Mouse (Mus musculus): ENCODE data around the gene Chat.
A peak's percentile ranks its signal among the peaks of the same experiment; 100 is the strongest.

Gene Chat

DNA sequence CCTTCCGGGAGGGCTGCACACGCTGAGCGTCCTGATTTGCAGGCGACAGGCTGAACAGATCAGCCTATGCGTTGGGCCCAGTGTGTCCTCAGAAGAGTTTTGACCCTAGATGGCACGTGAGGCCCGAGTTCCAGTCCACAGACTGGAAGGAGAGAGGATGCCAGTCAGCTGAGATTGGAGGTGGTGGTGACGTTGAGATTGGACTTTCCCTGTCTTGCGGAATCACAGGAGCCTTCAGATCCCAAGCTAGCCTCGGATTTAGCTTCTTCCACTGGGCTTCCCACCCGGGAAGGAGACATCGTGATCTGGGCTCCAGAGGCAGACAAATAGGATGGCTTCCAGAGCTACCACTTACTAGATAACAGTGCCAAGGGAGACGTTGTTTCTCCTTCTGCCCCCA, at the start of gene Chat:
TSS of gene Chat (minus strand) at position 101 of the 400 bp plus-strand sequence.
- no peak for DNase-seq (ENCODE audit: low spot score)

DNA sequence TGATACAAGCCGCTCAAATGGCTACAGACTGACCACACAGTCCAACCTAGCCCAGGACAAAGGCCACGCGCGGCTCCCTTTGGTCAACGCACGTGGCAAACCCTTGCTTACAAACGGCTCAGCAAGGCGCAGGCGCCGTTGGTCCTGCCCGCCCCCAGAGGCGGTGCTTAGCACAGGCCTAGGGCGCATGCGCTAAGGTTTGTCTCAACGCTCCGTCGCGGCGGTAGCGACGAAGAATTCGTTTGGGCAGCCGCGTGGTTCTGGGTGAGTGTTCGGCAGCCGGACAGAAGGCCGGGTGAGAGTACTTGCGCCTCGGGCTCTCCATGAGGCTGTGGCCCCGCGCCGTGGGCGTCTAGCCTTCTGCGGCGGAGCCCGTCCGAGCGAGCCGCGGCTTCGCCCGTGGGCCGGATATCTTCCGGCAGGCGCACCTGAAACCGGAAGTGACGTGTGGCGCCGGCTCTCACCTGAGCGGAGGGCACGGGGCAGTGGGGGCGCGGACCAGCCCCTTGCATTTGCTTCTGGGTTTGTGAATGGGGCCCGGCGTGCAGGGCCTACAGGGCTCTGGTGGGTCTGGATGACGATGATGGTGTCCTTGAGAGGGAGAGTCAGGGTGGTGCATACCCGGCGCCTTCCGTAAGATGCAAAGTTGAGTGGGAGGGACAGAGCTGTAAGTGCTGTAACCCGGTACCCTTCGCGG, 47.7 kb upstream of the Chat start, which contains the start of gene Ercc6:
TSS of gene Ercc6 (plus strand) at position 186 of the 697 bp plus-strand sequence.
- DNase-seq (ENCODE audit: low spot score) = peak; percentile 95

DNA sequence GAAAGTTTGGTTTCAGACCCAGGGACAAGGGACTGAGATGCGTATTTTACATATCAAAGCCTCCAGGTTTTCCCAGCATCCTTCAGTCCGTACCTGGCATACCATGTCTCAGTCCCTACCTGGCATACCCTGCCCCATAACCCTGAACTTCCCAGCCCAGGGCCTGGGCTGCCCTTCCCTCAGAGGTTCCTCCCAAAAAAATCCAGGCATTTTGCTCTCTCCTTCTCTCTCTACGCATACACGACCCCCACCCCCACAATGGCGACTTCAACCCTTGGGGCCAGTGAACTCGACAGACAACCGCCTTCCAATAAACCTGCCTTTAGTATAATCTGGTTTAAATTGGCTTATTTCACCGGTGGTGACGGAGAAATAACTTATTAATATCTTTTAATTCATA, 47.1 kb upstream of the Chat start:
- peak; percentile 29 for DNase-seq (ENCODE audit: low spot score)

DNA sequence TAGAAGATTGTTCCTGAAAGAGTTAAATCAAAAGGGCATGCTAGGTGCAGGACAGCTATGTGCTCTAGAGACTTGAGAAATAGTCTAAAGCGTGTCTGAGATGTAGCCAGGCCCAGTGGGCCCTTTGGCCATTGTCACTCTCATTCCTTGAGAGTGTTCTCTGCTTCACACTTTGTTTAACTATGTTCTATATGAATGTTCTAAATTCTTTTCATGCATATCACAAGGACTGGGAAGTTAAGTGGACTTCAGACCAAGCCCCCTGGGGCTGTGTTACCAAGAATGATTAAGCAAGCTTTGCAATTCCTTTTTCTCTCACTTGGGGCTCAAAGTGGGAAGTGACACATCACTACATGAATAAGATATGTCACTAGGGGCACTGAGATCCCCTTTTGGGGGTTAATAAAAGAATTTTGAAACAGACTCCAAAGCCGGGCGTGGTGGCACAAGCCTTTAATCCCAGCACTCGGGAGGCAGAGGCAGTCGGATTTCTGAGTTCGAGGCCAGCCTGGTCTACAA, 43.7 kb upstream of the Chat start:
- no peak for DNase-seq (ENCODE audit: low spot score)

DNA sequence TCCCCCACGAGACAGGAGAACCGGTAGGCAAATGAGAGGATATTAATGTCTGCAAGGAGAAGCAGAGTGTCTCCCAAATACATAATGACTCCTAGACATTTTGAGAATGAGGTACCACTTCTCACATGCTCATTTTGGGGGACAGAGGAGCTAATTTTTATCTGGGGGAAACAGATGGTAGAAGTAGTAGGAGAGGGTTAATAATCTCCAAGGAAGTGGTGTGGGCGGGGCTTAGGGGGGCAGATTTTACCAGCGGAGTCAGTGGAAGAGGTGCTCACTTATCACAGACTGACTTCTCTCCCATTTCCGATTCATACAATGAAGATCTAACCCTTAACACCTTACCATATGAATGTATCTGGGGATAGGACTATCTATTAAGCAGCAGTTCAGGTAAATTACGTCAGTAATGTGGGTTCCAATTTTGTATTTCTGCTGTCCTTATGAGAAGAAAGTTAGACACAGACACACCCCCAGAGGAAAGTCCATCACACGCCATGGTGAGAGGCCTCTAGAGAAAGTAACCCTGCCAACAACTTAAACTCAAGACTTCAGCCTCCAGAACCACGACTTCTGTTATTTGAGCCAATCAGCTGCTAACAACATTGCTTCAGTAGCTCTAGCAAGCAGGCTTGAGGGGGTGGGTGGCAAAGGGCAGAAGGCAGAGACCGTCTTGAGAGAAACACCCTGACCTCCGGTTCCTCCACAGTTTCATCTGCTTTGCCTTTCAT, 42.5 kb upstream of the Chat start:
- no peak for DNase-seq (ENCODE audit: low spot score)

DNA sequence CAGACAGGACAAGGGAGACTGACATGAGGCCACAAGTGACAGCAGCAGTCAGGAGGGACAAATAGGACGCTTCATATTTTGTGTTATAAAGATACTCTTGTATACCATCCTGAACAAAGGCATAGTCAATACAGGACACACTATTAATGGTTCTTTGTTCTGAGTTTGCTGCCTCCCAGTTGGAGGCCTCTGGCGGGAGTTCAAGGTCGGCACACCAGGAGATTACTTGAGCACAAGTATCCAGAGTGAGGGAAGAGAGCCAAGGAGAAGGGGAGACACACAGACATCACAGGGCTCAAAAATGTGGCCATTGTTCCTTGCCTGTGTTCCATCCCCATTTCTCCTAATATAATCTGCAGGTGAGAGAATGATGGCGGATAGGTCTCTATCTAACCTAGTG, 41.4 kb upstream of the Chat start:
- peak; percentile 78 for DNase-seq (ENCODE audit: low spot score)

DNA sequence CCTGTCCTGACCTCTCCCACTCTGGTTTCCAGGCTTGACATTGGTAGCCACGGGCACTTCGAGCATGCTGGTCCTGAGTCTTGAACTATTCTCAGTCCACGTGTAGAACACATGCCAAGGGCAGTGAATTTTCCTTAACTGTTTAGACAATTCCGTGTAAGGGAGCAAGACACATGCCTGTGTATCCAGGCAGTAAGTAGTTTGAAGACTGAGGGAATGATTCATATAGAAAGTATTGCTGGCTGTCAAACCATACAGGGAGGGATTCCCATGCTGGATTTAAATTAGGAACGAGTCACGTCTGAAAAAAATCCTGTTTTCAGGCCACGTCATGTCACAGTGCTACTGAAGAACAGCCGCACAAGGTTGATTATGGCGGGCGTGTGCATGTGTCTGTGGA, 40.5 kb upstream of the Chat start:
- no peak for DNase-seq (ENCODE audit: low spot score)

DNA sequence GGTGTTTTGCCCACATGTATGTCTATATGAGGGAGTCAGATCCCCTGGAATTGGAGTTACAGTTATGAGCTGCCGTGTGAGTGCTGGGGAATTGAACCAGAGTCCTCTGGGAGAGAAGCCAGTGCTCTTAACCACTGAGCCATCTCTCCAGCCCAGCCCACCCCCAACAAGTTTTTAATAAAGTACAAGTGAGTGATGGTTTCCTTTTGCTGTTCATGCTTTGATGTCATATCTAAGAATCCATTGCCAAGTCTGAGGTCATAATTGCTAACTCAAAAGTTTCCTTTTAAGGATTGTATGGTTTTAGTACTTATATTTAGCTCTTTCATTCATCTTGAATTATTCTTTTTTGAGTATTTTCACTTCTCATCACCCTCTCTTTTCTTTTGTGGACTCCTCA, 38.1 kb upstream of the Chat start:
- no peak for DNase-seq (ENCODE audit: low spot score)

DNA sequence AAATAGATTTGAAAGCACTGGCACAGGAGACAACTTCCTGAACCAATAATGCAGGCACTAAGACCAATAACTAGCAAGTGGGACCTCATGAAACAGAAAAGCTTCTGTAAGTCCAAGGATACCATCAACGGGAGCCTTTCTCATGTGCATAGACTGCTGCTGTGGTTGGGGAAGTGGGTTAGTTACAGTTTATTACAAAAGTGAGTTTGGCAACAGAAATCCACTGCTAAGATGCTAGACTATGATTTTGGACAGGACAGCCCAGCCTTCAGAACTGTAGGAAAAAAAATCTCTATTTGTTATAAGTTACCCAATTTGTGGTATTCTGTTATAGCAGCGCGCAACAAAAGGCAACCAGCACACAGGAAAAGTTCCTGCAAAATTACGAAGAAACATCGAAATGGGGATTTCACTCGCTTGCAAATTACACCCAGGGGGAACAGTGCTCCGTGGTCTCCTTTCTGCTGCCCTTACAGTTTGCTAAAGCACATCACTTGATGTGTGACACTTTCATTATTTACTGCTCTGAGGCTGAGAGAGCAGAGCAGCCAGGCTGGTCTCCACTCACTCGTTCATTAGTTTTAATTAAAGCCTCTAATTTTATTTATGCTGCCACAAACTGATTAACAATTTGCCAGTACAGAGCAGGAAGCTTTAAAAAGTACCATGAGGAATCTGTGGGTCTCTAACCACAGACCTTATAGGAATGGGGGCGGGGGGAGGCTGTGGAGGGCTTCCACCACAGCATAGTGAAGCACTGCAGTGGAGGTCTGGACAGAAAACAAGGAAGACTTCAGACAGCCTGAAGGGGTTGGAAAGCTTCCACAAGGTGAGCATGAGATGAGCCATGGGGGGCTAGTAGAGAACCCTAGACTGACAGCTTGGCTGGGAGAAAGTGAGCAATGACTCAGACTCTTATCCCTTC, 37.2 kb upstream of the Chat start:
- DNase-seq (ENCODE audit: low spot score) = no peak

DNA sequence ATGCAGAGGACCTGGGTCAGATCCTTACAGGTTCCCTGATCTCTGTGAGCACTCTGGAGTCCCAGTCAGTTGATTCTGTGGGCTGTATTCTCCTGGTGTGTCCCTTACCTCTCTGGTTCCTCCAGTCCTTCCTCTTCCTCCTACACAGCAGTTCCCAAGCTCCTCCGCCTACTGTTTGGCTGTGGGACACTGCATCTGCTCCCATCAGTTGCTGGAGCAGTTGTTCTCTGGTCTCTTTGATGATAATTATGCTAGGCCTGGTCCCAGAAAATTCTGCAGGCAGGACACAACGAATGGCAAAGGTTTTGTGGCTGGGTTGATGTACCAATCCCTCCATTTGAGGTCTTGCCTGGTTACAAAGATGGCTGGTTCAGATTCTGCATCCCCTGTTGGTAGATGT, 35.5 kb upstream of the Chat start:
- DNase-seq (ENCODE audit: low spot score) = no peak

DNA sequence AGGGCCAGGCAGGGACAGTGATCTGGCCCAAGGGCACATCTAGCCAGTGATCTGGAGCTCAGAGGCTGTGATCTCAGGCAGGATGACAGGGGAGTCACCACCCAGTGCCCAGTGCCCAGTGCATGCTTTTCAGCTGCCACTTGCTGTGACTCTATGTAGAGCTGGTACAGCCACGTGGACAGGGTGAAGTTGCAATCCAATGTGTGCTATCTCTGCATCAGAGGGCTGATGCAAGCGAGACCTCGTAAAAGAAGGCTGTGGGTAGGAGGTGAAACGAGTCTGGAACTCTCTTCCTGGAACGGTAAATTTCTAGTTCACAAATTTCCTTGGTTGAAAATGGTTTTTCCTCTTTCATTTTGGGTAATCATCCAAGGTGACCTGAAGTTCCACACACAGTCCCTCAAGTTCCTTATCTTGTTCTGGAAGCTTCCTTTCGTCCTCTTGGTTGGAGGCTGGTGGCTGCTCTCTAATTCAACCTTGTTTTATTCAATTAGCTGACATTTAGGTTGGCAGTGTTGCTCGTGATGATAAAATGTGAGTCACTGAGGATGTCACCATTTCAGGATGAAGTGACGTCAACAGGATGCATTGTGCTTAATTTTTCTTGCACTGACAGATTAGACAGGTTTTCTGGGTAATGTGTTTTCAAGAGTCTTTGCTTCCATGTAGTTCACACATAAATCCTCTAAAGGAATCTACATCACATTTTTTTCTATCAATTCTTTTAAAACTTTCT, 30.5 kb upstream of the Chat start:
- DNase-seq (ENCODE audit: low spot score) = no peak

DNA sequence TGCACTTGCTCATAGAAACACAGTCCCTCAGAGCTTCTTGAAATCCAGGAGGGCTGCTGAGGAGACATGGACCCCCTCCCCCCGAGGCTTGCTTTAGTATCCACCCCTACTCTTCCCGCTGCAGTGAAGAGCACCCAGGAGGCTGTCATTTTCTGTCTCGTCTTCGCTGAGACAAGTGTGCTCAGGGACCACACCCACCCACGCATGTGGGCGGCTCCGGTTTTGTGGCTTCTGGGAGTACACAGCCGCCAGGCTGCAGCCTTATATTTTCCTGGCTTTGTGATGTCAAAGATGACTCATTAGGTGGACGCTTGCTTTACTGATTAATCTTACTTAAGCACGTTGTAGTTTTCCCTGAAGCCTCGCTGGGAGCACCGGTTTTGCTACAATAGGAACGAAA, 26.7 kb upstream of the Chat start:
- no peak for DNase-seq (ENCODE audit: low spot score)

DNA sequence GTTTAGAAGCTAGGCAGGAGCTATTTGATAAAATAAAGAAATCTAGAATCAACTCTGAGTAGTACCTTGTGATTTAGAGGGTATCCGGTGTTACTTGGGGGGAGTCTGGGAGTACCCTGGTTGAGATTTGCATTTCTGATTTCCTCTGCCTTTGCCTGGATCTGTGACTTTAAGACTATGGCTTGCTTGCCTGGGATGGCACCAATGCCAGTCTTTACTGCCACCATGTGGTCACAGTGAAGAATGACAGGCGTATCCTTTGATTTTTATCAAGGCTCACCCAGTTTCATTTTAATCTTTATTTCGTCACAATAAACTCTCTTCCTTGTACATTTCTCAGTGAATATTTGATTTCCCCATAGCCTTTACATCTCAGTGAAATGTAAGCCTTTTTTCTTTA, 16.3 kb upstream of the Chat start:
- DNase-seq (ENCODE audit: low spot score) = no peak

DNA sequence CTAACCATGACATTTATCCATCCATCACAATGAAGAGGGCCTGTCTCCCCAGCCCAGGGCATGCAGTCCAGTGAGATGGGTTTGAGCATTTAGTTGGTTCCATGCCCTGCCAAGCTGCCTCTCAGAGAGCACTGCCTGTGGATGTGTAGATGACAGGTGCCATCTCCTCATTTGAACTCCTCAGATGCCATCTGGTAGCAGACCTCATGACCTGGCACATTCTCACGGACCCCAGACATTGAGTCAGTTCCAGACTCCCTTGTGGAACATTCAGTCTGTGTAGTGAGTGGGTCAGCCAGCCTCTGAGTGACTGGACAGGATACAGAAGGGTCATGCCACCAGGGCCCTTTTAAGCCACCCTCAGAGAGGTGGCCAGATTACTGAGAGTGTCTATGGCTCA, 11.8 kb upstream of the Chat start:
- DNase-seq (ENCODE audit: low spot score) = no peak

DNA sequence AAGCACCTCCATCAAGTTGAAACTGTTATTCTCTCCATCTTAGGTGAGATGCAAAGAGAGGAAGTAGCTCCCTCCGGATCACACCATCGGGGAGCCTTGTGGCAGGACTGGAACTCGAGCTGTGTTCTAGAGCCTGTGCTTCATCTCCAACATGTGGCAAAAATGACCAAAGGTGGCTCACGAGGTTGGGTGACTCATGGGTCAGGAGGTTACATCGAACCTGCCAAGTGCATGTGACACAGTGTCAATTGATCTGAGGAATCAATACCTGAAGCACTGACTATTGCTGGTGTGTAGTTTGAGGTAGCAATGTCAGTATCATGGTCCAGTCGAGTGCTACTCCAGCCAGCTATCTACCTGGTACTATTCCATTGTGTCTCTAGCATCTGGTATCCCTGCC, 10.8 kb upstream of the Chat start:
- DNase-seq (ENCODE audit: low spot score) = no peak

DNA sequence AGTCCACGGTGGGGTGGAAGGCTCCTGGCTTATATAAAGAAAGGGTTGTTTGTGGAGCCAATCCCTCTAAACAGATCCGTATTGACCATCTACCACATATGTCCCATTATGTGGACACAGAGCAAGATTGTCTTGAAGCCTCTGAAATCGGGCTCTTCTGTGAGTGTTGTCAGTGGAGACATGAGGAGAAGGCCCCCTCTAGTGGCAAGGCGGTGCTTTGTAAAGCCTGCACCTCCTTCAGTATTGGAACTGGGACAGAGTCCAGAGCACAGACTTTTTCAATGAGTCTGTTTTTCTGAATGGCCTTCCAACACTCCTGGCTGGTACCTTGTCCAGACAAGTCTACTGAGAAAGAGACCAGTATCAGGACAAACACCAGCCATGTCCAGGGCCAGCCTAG, 7.2 kb upstream of the Chat start:
- DNase-seq (ENCODE audit: low spot score) = no peak

DNA sequence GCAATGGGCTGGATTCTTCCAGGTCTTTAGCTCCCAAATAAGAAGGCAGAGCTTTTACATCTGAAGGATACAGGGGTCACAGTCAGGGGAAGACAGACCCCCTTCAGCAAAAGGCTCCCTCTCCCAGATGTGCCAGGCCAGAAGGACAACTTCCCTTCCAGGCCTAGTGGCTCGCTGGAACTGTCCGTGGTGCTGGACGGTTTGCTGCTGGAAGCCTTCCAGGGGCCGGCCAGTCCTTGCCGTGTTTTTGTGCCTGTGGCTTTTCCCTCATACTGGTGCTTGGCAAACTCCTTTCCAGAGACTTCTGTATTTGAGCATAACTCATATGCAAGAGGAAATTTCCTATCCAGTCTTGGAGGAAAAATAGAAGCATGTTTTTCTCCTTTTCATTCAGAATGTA, 1.8 kb upstream of the Chat start:
- peak; percentile 19 for DNase-seq (ENCODE audit: low spot score)

DNA sequence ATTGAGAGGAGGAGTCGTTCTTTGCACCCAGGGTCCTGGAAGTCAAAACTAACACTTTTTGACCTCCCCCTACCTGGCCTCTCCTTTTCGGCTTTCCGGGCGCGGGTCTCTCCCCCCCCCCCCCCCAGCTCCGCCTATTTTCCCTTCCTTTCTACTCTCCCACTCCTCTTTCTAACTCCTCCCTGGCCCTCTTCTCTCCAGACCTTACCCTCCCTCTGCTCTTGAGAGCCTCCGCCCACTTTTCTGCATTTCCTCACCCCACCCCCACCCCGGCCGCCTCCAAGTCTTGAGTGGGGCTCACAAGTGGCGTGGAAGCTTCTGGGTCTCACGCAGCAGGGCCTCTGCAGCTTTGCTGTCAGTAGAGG, 301 bp downstream of the Chat start:
- DNase-seq (ENCODE audit: low spot score) = no peak

DNA sequence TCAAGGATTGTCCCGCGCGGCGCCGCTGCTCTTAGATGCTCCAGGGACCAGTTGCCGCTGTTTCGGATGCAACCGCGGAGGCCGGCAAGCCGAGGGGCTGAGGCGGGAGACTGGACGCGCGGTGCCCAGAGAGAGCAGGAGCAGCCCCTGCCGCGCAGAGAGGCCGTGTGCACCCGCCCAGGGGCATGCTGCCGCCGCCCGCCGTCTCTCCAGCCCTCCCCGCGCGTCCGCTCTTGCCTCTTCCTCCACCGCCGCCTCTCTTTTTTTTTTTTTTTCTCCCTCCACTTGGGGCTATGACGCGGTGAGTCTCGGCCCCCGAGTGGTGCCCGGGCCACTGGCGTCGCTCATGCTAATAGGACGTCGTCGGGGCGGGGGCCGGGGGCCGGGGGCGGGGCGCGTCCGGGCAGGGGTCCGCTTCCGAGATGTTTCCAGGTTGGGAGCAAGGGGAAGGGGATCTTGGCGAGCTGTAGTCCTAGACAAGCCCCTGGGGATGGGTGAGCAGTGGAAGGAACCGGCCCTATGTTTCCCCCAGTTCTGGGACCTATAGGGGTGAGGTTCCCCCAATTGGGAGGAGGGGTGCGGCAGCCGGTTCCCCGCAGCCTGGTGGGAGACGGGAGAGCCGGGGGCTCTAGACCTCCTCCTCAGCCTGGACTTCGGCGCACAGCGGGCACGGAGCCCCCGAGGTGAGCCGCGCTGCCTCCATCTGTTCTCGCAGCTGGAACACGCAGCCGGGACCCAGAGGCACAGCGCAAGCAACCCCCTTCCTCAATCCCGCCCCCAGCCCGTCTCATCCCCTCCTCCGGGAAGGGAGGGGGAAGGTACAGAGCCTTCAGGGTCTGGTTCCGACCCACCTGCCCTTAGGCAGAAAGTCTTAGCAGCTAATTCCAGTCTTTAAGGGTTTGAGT, 936 bp downstream of the Chat start, which contains the start of gene Slc18a3:
TSS of gene Slc18a3 (minus strand) at position 250 of the 905 bp plus-strand sequence.
- DNase-seq (ENCODE audit: low spot score) = no peak

DNA sequence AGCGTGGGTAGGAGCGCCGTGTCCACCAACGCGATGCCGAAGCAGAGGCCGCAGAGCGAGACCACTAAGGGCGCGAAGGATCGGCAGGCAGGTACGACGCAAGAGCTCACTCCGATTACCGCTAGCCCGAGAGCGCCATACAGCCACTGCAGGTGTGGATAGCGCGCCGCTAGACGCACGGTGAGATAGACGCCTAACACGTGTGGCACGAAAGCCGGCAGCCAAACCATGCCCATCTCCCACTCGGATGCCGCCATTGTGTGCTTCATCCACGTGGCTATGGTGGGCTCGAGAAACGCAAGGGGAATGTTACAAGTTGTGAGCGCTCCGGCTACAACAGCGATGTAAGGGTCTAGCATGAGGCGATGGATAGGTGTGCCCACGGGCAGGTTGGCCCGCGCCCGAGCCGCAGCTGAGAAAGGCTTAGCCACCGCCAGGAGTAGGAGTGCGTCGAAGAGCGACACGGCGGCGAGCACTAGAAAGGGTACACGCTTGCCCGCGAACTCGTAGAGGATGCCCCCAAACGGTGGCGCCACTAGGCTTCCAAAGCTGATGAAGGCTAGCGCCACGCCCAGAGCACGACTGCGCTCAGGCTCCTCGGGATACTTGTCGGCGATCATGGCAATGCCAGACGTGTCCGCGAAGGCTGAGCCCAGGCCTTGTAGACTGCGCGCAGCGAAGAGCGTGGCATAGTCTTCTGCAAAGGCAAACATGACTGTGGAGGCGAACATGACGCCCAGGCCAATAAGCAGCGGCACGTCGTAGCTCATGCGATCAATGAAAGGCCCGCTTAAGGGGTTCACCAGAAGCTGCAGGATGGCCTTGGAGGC, 2.4 kb downstream of the Chat start:
- no peak for DNase-seq (ENCODE audit: low spot score)
